In genomic region chr7:100302316-100302715, GRCm38 (mm10) we compare ENCODE assay signal across 9 mouse cellular contexts. TPM values are rescaled to one million over a fixed set of nuclear protein-coding genes. Genes with fewer than 3 reads are reported as not detected.
DNase-seq lines count a peak whose midpoint lies in the region; ATAC-seq lines count a peak whose summit lies in the region.
"Had no signal": no experiment of that assay in that cellular context is flagged by ENCODE, and none has a peak within 500 bp of the region (broad histone marks: within the 10 kb centered on the region; RNA-seq: fewer than 3 reads in every experiment).

No protein-coding gene starts in this region.

- H3K4me2 ChIP-seq in forebrain, embryonic 14.5 days (ENCODE audit: low read length) = no peak overlapping the region
- H3K4me2 ChIP-seq in forebrain, embryonic 13.5 days = no peak overlapping the region
- H3K4me2 ChIP-seq in heart, embryonic 12.5 days = no peak overlapping the region
- no peak overlapping the region for H3K4me2 ChIP-seq in liver, embryonic 12.5 days

- H3K9ac ChIP-seq in forebrain, embryonic 14.5 days (ENCODE audit: low read length) = no peak overlapping the region
- H3K9ac ChIP-seq in forebrain, embryonic 13.5 days = no peak overlapping the region
- H3K9ac ChIP-seq in heart, embryonic 12.5 days = no peak overlapping the region
- H3K9ac ChIP-seq in liver, embryonic 12.5 days = no peak overlapping the region

- H3K9me3 ChIP-seq in forebrain, embryonic 14.5 days (replicated peaks; ENCODE audit: control insufficient read depth, low read length) = no peaks in the 10 kb centered on the region
- no peaks in the 10 kb centered on the region for H3K9me3 ChIP-seq in forebrain, embryonic 13.5 days (replicated peaks)
- no peaks in the 10 kb centered on the region for H3K9me3 ChIP-seq in heart, embryonic 12.5 days (replicated peaks)
- no peaks in the 10 kb centered on the region for H3K9me3 ChIP-seq in liver, embryonic 12.5 days (replicated peaks)
- H3K9me3 ChIP-seq: megakaryocyte, embryonic 14.5 days had no signal

- no peaks in the 10 kb centered on the region for H3K27me3 ChIP-seq in forebrain, embryonic 14.5 days (replicated peaks; ENCODE audit: control insufficient read depth, insufficient read depth, low read length)
- no peaks in the 10 kb centered on the region for H3K27me3 ChIP-seq in forebrain, embryonic 13.5 days
- H3K27me3 ChIP-seq in heart, embryonic 12.5 days (replicated peaks) = no peaks in the 10 kb centered on the region
- H3K27me3 ChIP-seq in liver, embryonic 12.5 days (replicated peaks) = peaks cover 8% of the 10 kb centered on the region; the same call in 1 of the 2 replicates

- 0 out of 2 replicates have a peak, but pooled peaks cover under 1% of the 10 kb centered on the region for H3K4me1 ChIP-seq in forebrain, embryonic 14.5 days (ENCODE audit: control insufficient read depth, insufficient read depth, low read length)
- H3K4me1 ChIP-seq in forebrain, embryonic 13.5 days = peaks cover 1% of the 10 kb centered on the region; the same call in 1 of the 2 replicates
- H3K4me1 ChIP-seq in heart, embryonic 12.5 days (replicated peaks) = peaks cover 43% of the 10 kb centered on the region
- peaks cover 16% of the 10 kb centered on the region; the same call in 1 of the 2 replicates for H3K4me1 ChIP-seq in liver, embryonic 12.5 days

- no peak overlapping the region for H3K4me3 ChIP-seq in forebrain, embryonic 14.5 days (ENCODE audit: low read depth, low read length)
- no peak overlapping the region for H3K4me3 ChIP-seq in forebrain, embryonic 13.5 days
- H3K4me3 ChIP-seq in heart, embryonic 12.5 days = no peak overlapping the region
- no peak overlapping the region for H3K4me3 ChIP-seq in liver, embryonic 12.5 days
- H3K4me3 ChIP-seq: megakaryocyte, embryonic 14.5 days had no signal

- DNase-seq in forebrain, embryonic 14.5 days (ENCODE audit: low spot score) = peak; percentile 51
- peak; percentile 47 for DNase-seq in adrenal gland, postnatal 25 days
- peak; percentile 57 to 64 for DNase-seq in left cerebral cortex, postnatal 10 days (ENCODE audit: extremely low spot score in 1 of 2, low spot score in 2 of 2)
- peak; percentile 60 for DNase-seq in right cerebral cortex, postnatal 4 days
- DNase-seq in cerebellum, adult 8-10 months = no peak

- ATAC-seq in forebrain, embryonic 14.5 days = no peak
- no peak for ATAC-seq in forebrain, embryonic 13.5 days
- peak; percentile 60; the same call in 1 of the 2 replicates for ATAC-seq in heart, embryonic 12.5 days (ENCODE audit: insufficient number of reproducible peaks, low FRiP score)
- no peak for ATAC-seq in liver, embryonic 12.5 days

- 59% methylated on average over 4 of the region's 4 CpGs for WGBS in forebrain, embryonic 14.5 days
- 65% methylated on average over 4 of the region's 4 CpGs for WGBS in forebrain, embryonic 13.5 days
- 39% methylated on average over 4 of the region's 4 CpGs for WGBS in heart, embryonic 12.5 days
- WGBS in liver, embryonic 12.5 days (ENCODE audit: insufficient replicate concordance) = 45% methylated on average over 4 of the region's 4 CpGs

- no peaks in the 10 kb centered on the region for H3K36me3 ChIP-seq in forebrain, embryonic 14.5 days (ENCODE audit: control insufficient read depth, insufficient read depth, low read length)
- H3K36me3 ChIP-seq in forebrain, embryonic 13.5 days (ENCODE audit: poor library complexity, severe bottlenecking) = no peaks in the 10 kb centered on the region
- peaks cover 5% of the 10 kb centered on the region; the same call in 1 of the 2 replicates for H3K36me3 ChIP-seq in heart, embryonic 12.5 days
- no peaks in the 10 kb centered on the region for H3K36me3 ChIP-seq in liver, embryonic 12.5 days

- no peak overlapping the region for H3K27ac ChIP-seq in forebrain, embryonic 14.5 days (ENCODE audit: low read depth, low read length)
- H3K27ac ChIP-seq in forebrain, embryonic 13.5 days = no peak overlapping the region
- H3K27ac ChIP-seq in heart, embryonic 12.5 days (ENCODE audit: poor library complexity, severe bottlenecking) = peak overlapping the region; percentile 68
- H3K27ac ChIP-seq in liver, embryonic 12.5 days = no peak overlapping the region

- intact Hi-C loops in left cerebral cortex, postnatal 10 days (cut with DNase I) = no loop called here

RNA-seq across cellular contexts. Expression of gene P4ha3, which starts 17.0 kb away (rescaled TPM):
- polyA plus RNA-seq in forebrain, embryonic 14.5 days (2014; fragmentation: Nextera tagmentation; extraction: Ambion mirVana) = 1.5 and 2.8 TPM in 2 replicates
- polyA plus RNA-seq in forebrain, embryonic 13.5 days (2015; fragmentation: Nextera tagmentation; extraction: Ambion mirVana) = 1.0 and 1.5 TPM in 2 replicates
- total RNA-seq in adrenal gland, postnatal 25 days (2021) = 0.81 and 1.3 TPM in 2 replicates
- polyA plus RNA-seq in heart, embryonic 12.5 days (2016; fragmentation: Nextera tagmentation; extraction: Ambion mirVana) = 13.8 and 15.4 TPM in 2 replicates
- 1 to 10 TPM; 7.0 to 7.1 TPM for total RNA-seq in left cerebral cortex, postnatal 10 days (2021)
- polyA plus RNA-seq in liver, embryonic 12.5 days (2016; fragmentation: Nextera tagmentation; extraction: Ambion mirVana) = 1.8 and 2.2 TPM in 2 replicates
